Mouse (Mus musculus): Measurements from ENCODE around the gene Serpina1d. TPM values are rescaled to one million over a fixed set of nuclear protein-coding genes. Genes with fewer than 3 reads are reported as not detected.
"Not testable (repeated sequence)": the region's sequence is repeated elsewhere in the genome, so short reads cannot be mapped to it uniquely, and the experiment has no call there.

The Serpina1d gene
- not detected in 2 replicates for polyA plus RNA-seq (2014; fragmentation: Nextera tagmentation; extraction: Ambion mirVana)

DNA sequence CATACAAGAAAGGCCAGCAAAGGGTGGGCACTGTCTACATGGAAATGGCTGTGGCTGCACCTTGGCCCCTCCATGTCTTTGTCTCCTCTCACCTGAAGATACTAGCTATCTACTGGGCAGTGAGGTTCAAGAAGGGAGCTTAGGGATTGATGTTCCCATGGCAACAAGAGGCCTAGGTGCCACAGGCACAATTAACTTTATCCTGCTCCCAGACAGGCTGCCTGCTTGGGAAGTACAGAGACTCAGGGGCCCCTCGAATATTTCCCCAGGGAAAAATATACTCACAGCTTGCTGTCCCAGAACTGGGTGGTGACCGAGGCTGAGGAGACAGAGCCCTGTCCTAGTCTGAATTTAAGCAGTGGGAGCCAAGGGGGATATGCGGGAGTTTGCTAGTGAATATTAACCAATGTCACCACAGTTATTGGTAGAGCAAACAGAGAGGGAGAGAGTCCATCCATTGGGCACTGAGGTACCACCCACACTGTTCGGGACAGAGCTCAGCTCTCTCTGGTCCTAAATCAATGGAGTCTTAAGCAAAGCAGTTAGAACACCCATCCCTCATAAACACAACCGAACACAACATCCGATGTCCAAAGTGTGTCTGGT lies at the start of gene Serpina1d:
Gene Serpina1d (minus strand): TSS at position 347 of the 606 bp plus-strand sequence.
- H3K27ac ChIP-seq (ENCODE audit: low read depth); H3K4me2 ChIP-seq; H3K9me3 ChIP-seq (ENCODE audit: low read depth, low read length); H3K4me1 ChIP-seq (ENCODE audit: insufficient read depth); H3K36me3 ChIP-seq (ENCODE audit: insufficient read depth); ATAC-seq (ENCODE audit: insufficient read depth); DNase-seq; H3K4me3 ChIP-seq (ENCODE audit: low read depth, low read length); H3K27me3 ChIP-seq (ENCODE audit: insufficient read depth, low read length); H3K9ac ChIP-seq: not testable (repeated sequence)
- 73% methylated on average over 6 of the region's 6 CpGs for WGBS

DNA sequence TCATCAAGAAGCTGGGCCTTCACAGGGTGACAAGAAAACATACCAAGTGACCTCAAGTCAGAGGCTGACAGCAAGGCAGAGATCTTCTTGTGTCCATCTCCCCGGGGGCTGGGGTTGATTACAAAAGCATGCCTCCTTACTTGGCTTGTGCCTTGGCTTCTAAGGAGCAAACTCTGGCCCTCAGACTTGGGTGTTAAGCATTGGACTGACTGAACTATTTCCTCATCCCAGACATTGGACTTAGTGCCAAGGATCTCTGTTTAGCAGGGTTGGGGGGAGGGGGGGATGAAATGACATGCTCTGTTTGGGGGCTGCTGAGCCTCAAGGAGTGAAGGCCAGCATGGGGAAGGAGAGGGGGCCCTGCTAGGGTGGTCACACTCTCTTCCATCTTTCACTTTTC lies 2.8 kb downstream of the Serpina1d start:
- H3K9ac ChIP-seq; H3K27ac ChIP-seq (ENCODE audit: low read depth); H3K4me1 ChIP-seq (ENCODE audit: insufficient read depth); H3K36me3 ChIP-seq (ENCODE audit: insufficient read depth); ATAC-seq (ENCODE audit: insufficient read depth); H3K27me3 ChIP-seq (ENCODE audit: insufficient read depth, low read length); DNase-seq; H3K4me2 ChIP-seq; H3K4me3 ChIP-seq (ENCODE audit: low read depth, low read length); H3K9me3 ChIP-seq (ENCODE audit: low read depth, low read length): not testable (repeated sequence)
- WGBS: 62% methylated on average over 1 of the region's 1 CpGs

DNA sequence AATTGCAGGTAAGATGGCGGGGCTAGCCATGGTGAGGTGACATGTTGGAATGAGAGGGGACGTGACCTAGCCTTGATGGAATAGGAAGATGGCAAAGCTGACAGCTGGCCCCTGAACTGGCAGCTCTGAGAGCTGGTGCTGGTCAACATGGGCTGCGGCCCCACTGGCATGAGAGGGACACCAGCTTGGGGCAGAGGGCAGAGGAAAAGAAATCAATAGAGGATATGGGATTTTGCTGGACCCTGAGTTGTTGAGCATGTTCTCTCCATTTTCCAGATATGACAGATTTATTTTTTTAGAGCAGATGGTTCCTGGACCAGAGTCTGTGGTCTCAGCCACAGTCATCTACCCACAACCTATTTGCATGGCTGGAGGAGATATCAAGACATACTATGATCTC lies 10.3 kb downstream of the Serpina1d start:
- H3K4me1 ChIP-seq (ENCODE audit: insufficient read depth); ATAC-seq (ENCODE audit: insufficient read depth); H3K4me2 ChIP-seq; H3K9me3 ChIP-seq (ENCODE audit: low read depth, low read length); H3K36me3 ChIP-seq (ENCODE audit: insufficient read depth); H3K4me3 ChIP-seq (ENCODE audit: low read depth, low read length); DNase-seq; H3K9ac ChIP-seq; H3K27ac ChIP-seq (ENCODE audit: low read depth); H3K27me3 ChIP-seq (ENCODE audit: insufficient read depth, low read length): not testable (repeated sequence)
- WGBS: 81% methylated on average over 3 of the region's 3 CpGs

DNA sequence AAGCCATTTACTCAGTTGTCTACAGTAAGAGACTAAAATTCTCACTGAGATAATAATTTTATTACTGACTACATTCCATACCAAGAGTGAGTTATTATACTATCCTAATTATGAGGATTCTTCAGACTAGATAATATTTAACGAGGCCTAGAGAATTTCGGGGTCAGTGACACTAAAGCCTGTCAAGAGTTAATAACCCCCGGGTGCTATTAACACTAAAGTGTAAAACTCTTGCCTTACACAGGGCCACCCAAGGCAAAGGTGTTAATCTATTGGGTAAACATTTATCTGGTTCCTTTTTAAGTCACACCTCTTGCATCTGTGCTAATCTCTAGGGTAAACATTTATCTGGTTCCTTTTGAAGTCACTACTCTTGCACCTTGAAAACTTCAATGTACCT lies 13.1 kb downstream of the Serpina1d start:
- not testable (repeated sequence) for ATAC-seq (ENCODE audit: insufficient read depth); H3K4me1 ChIP-seq (ENCODE audit: insufficient read depth); H3K27me3 ChIP-seq (ENCODE audit: insufficient read depth, low read length); H3K27ac ChIP-seq (ENCODE audit: low read depth); H3K4me3 ChIP-seq (ENCODE audit: low read depth, low read length); H3K9me3 ChIP-seq (ENCODE audit: low read depth, low read length); H3K36me3 ChIP-seq (ENCODE audit: insufficient read depth); H3K9ac ChIP-seq; H3K4me2 ChIP-seq; DNase-seq
- 77% methylated on average over 3 of the region's 3 CpGs for WGBS

DNA sequence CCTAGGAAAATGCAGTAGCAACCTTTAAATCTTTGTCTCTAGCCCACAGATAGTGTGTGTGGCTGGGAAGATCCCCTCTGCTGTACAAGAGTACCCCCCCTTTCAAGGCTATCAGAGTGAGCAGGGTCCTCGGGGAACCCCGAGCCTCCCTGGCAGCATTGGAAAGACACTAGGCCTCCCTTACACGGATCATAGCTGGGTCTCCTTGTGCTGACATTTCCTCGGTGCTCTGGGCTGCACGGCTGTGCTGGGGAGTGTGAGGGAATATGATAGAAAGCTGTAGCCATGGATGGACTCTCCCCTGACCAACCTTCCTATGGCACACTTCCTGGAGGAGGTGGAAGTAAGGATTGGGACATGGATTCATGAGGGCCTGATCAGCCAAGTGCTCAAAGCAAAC lies 27.4 kb downstream of the Serpina1d start:
- H3K27me3 ChIP-seq (ENCODE audit: insufficient read depth, low read length); H3K36me3 ChIP-seq (ENCODE audit: insufficient read depth); H3K4me2 ChIP-seq; H3K9me3 ChIP-seq (ENCODE audit: low read depth, low read length); H3K27ac ChIP-seq (ENCODE audit: low read depth); H3K4me1 ChIP-seq (ENCODE audit: insufficient read depth); ATAC-seq (ENCODE audit: insufficient read depth); H3K9ac ChIP-seq; H3K4me3 ChIP-seq (ENCODE audit: low read depth, low read length); DNase-seq: not testable (repeated sequence)
- 79% methylated on average over 5 of the region's 5 CpGs for WGBS

DNA sequence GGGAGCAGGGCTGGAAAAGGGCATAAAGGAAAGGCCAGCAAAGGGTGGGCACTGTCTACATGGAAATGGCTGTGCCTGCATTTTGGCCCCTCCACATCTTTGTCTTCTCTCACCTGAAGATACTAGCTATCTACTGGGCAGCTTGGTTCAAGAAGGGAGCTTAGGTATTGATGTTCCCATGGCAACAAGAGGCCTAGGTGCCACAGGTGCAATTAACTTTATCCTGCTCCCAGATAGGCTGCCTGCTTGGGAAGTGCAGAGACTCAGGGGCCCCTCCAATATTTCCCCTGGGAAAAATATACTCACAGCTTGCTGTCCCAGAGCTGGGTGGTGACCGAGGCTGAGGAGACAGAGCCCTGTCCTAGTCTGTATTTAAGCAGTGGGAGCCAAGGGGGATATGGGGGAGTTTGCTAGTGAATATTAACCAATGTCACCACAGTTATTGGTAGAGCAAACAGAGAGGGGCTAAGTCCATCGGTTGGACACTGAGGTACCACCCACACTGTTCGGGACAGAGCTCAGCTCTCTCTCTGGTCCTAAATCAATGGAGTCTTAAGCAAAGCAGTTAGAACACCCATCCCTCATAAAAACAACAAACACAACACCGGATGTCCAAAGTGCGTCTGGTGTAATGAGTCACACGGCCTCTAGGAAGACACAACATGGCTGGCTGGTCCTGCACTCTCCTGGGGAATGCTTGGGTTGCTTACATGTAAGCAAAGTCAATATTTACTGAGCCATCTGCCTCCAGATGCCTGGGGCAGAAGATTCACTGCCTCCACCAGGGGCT lies 35.4 kb downstream of the Serpina1d start:
- H3K4me1 ChIP-seq (ENCODE audit: insufficient read depth); H3K36me3 ChIP-seq (ENCODE audit: insufficient read depth); H3K27ac ChIP-seq (ENCODE audit: low read depth); H3K9ac ChIP-seq; H3K4me2 ChIP-seq; H3K9me3 ChIP-seq (ENCODE audit: low read depth, low read length); H3K27me3 ChIP-seq (ENCODE audit: insufficient read depth, low read length); ATAC-seq (ENCODE audit: insufficient read depth); DNase-seq; H3K4me3 ChIP-seq (ENCODE audit: low read depth, low read length): not testable (repeated sequence)
- WGBS: 68% methylated on average over 5 of the region's 6 CpGs

DNA sequence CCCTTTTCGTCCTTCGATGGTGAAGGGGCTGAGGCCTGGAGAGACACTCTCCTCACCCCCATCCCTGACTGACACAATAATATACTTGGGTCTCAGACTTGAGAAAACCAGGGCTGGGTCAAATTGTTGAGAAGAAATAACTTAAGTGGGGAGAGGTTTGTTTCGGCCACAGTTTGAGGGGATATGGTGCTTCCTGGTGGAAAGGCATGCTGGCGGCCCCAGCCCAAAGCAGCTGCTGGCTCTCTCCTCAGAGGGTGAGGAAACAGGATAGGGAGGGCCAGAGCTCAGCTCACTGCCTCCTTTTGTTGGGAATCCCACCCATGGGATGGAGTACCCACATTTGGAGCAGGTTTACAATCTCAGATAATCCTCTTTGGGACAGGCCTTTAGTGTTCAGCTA lies 37.8 kb downstream of the Serpina1d start:
- not testable (repeated sequence) for H3K4me3 ChIP-seq (ENCODE audit: low read depth, low read length); H3K27ac ChIP-seq (ENCODE audit: low read depth); H3K36me3 ChIP-seq (ENCODE audit: insufficient read depth); H3K4me1 ChIP-seq (ENCODE audit: insufficient read depth); H3K27me3 ChIP-seq (ENCODE audit: insufficient read depth, low read length); H3K9ac ChIP-seq; DNase-seq; H3K9me3 ChIP-seq (ENCODE audit: low read depth, low read length); ATAC-seq (ENCODE audit: insufficient read depth); H3K4me2 ChIP-seq
- 76% methylated on average over 4 of the region's 4 CpGs for WGBS

DNA sequence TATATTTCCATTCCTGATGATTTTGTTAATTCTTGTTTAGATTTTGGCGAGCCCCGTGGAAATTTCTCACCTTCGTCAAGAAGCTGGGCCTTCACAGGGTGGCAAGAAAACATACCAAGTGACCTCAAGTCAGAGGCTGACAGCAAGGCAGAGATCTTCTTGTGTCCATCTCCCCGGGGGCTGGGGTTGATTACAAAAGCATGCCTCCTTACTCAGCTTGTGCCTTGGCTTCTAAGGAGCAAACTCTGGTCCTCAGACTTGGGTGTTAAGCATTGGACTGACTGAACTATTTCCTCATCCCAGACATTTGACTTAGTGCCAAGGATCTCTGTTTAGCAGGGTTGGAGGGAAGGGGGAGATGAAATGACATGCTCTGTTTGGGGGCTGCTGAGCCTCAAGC lies 38.3 kb downstream of the Serpina1d start:
- not testable (repeated sequence) for H3K27ac ChIP-seq (ENCODE audit: low read depth); H3K27me3 ChIP-seq (ENCODE audit: insufficient read depth, low read length); H3K4me1 ChIP-seq (ENCODE audit: insufficient read depth); ATAC-seq (ENCODE audit: insufficient read depth); H3K9ac ChIP-seq; H3K4me3 ChIP-seq (ENCODE audit: low read depth, low read length); H3K36me3 ChIP-seq (ENCODE audit: insufficient read depth); H3K4me2 ChIP-seq; H3K9me3 ChIP-seq (ENCODE audit: low read depth, low read length)
- DNase-seq: peak; percentile 35
- WGBS: 69% methylated on average over 4 of the region's 4 CpGs

Other genes with a start within 250 kb of the Serpina1d start
- 1.6 TPM in 2 replicates for gene Ppp4r4, start 241.3 kb downstream of the Serpina1d start, polyA plus RNA-seq (2014; fragmentation: Nextera tagmentation; extraction: Ambion mirVana)
- 0.08 TPM in 1 of 2 replicates, not detected in the other for gene Serpina10, start 142.1 kb downstream of the Serpina1d start, polyA plus RNA-seq (2014; fragmentation: Nextera tagmentation; extraction: Ambion mirVana)
- 0.27 and 1.3 TPM in 2 replicates for gene Serpina6, start 116.4 kb downstream of the Serpina1d start, polyA plus RNA-seq (2014; fragmentation: Nextera tagmentation; extraction: Ambion mirVana)
- not detected in 2 replicates for gene Serpina16, start 97.5 kb downstream of the Serpina1d start, polyA plus RNA-seq (2014; fragmentation: Nextera tagmentation; extraction: Ambion mirVana)
- not detected in 2 replicates for gene Serpina1f, start 78.1 kb downstream of the Serpina1d start, polyA plus RNA-seq (2014; fragmentation: Nextera tagmentation; extraction: Ambion mirVana)
- gene Serpina1b, start 56.8 kb upstream of the Serpina1d start, polyA plus RNA-seq (2014; fragmentation: Nextera tagmentation; extraction: Ambion mirVana): 0.39 TPM in 1 of 2 replicates, not detected in the other
- 0.24 TPM in 1 of 2 replicates, not detected in the other for gene Serpina1a, start 90.0 kb upstream of the Serpina1d start, polyA plus RNA-seq (2014; fragmentation: Nextera tagmentation; extraction: Ambion mirVana)
- gene Serpina1c, start 131.3 kb upstream of the Serpina1d start, polyA plus RNA-seq (2014; fragmentation: Nextera tagmentation; extraction: Ambion mirVana): not detected in 2 replicates
- gene Serpina1e, start 185.4 kb upstream of the Serpina1d start, polyA plus RNA-seq (2014; fragmentation: Nextera tagmentation; extraction: Ambion mirVana): 0.16 TPM in 1 of 2 replicates, not detected in the other
- gene Serpina11, start 216.4 kb upstream of the Serpina1d start, polyA plus RNA-seq (2014; fragmentation: Nextera tagmentation; extraction: Ambion mirVana): not detected in 2 replicates
- gene Serpina9, start 240.2 kb upstream of the Serpina1d start, polyA plus RNA-seq (2014; fragmentation: Nextera tagmentation; extraction: Ambion mirVana): not detected in 2 replicates